Mouse (Mus musculus) lung, postnatal 0 days (tissue): ENCODE data around the gene RPS10-NUDT3.

Source experiments
- CTCF ChIP-seq: IDR thresholded peaks from 2 replicates; pipeline ENCODE4 v1.5.1; 2016; ENCODE audit warnings: antibody characterized with exemption, mild to moderate bottlenecking
- EP300 ChIP-seq: IDR thresholded peaks from 2 replicates; pipeline ENCODE4 v1.6.1; 2016; ENCODE audit warnings: antibody characterized with exemption, mild to moderate bottlenecking, control low read depth

- TF ChIP-seq EP300, result no peak
- TF ChIP-seq CTCF, result no peak
These were observed 93.8 kb downstream of the RPS10-NUDT3 start for GRCm38 (mm10) chr17:27541261-27541660.
